Mouse (Mus musculus): ENCODE data around the gene Gm10392. TPM values are rescaled to one million over a fixed set of nuclear protein-coding genes. Genes with fewer than 3 reads are reported as not detected.

Gm10392 gene
- polyA plus RNA-seq (2017; shearing (Covaris generic)) = 0.73 TPM

DNA sequence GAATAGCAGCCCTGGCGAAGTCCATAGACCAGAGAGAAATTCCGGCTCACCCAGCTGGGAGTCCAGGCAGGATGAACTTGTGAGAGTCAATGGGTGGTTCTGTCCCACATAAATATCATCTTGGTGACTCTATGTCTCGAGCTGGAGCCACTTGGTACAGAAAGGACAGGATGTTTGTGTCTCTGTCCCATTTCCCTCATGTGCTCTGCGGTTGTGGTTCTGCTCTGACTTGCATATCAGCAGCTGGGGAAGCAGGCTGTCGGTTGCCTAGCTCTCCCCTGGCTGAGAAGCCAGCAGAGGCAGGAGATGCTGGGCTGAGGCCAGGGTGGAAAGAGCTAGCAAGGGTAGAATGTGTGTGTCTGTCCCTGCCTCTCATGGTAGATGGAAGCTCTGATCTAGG is at the start of gene Gm10392:
TSS of gene Gm10392 (minus strand) at position 156 of the 400 bp plus-strand sequence.

GRCm38 (mm10) chr11:77515637-77516552 is 3.1 kb downstream of the Gm10392 start, which contains the start of gene Trp53i13:
Gene Trp53i13, minus strand, starts transcription at chr11:77515980.

DNA sequence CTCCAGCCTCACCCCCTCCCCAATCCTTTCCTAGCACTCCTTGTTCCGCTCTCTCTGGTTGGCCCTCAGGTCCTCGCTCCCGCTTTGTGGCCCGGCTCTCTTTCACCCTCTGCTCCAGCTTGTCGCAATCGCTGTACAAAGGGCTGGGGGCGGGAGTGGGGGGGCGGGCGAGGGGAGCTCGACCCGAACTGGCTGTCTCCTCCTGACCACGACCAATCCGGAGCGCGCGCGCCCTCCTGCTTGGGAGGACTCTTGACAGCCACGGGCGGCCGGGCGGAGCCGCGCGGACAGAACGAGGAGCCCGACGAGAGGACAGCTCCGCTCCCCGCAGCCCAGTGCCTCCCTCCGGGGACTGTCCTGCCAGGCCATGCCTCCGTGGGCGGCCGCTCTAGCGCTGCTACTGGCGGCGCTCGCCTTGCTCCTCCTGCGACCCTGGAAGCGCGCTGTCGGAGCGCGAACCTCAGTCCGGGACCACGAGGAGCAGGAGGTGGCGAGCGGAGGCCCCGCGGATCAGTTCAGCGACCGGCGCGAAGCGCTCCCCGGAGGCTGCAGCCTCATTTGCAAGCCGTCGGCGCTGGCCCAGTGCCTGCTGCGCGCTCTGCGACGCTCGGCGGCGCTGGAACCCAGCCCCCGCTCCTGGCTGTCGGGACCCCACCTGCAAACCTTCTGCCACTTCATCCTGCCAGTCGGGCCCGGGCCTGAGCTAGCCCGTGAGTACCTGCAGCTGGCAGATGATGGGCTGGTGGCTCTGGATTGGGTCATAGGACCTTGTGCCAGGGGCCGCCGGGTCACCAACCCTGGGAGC is 4.0 kb downstream of the Gm10392 start, which contains the start of gene Abhd15:
TSS of gene Abhd15 (plus strand) at position 290 of the 805 bp plus-strand sequence.

GRCm38 (mm10) chr11:77493512-77494343 is 25.3 kb downstream of the Gm10392 start, which contains the start of gene Git1:
Gene Git1, plus strand, starts transcription at chr11:77493562.

DNA sequence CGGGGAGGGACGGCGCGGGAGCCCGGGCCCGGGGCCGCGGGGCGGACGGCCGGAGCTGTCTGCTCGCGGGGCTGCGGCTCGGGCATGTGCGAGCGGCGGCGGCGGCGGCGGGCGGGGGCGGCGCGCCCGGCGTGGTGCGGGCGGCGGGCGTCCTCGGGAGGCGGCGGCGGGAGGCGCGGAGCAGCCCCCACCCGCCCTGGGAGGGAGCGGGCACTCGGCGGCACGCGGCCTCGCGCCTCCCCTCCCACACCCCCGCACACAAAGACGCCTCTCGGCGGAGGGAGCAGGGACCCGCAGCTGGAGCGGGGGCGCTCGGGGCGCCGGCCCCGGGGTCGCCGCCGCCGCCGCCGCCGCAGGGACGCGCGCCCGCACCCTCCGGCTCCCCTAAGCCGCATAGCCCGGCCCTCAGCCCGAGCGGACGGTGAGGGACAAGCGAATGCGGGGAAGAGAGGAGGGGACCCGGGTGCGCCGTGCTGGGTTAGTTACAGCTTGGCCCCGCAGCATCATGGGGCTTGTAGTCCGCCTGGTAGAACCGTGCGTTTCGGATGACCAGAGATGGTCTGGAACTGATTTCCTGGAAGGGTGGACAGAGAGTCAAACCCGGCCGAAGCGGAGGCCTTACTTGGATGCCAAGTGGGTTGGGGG is 29.3 kb downstream of the Gm10392 start, which contains the start of gene Ankrd13b:
TSS of gene Ankrd13b (minus strand) at position 88 of the 645 bp plus-strand sequence.

Other genes starting within 250 kb of the Gm10392 start
- gene Coro6, start 56.8 kb downstream of the Gm10392 start, polyA plus RNA-seq (2017; shearing (Covaris generic)) = not detected
- 0.76 TPM for gene Ankrd13b, start 29.5 kb downstream of the Gm10392 start, polyA plus RNA-seq (2017; shearing (Covaris generic))
- gene Git1, start 25.6 kb downstream of the Gm10392 start, polyA plus RNA-seq (2017; shearing (Covaris generic)) = 6.9 TPM
- 1.9 TPM for gene Abhd15, start 4.1 kb downstream of the Gm10392 start, polyA plus RNA-seq (2017; shearing (Covaris generic))
- gene Trp53i13, start 3.2 kb downstream of the Gm10392 start, polyA plus RNA-seq (2017; shearing (Covaris generic)) = 17.0 TPM
- 7.1 TPM for gene Taok1, start 88.6 kb upstream of the Gm10392 start, polyA plus RNA-seq (2017; shearing (Covaris generic))
- 83.4 TPM for gene Nufip2, start 167.0 kb upstream of the Gm10392 start, polyA plus RNA-seq (2017; shearing (Covaris generic))
- 0.20 TPM for gene Cryba1, start 206.1 kb upstream of the Gm10392 start, polyA plus RNA-seq (2017; shearing (Covaris generic))
- 69.4 TPM for gene Myo18a, start 244.0 kb upstream of the Gm10392 start, polyA plus RNA-seq (2017; shearing (Covaris generic))

All from CD4-positive, CD25-positive, alpha-beta regulatory T cell, adult 9 weeks (primary cell).